In genomic region chr15:12825408-12825807, GRCm38 (mm10) we compare ENCODE assay signal across 8 mouse cellular contexts. TPM values are rescaled to one million over a fixed set of nuclear protein-coding genes. Genes with fewer than 3 reads are reported as not detected.
DNase-seq lines count a peak whose midpoint lies in the region; ATAC-seq and TF ChIP-seq lines count a peak whose summit lies in the region.

No protein-coding gene starts in this region.

- peaks cover 27% of the 10 kb centered on the region for H3K4me1 ChIP-seq in embryonic facial prominence, embryonic 13.5 days
- peaks cover 18% of the 10 kb centered on the region for H3K4me1 ChIP-seq in hindbrain, embryonic 16.5 days (ENCODE audit: control insufficient read depth, insufficient read depth, low read depth, low read length)
- H3K4me1 ChIP-seq in midbrain, postnatal 0 days (ENCODE audit: insufficient read depth, low read length), result peaks cover 11% of the 10 kb centered on the region

- H3K4me3 ChIP-seq in layer of hippocampus, adult 2 months, result peak overlapping the region; percentile 83
- peak overlapping the region; percentile 72 for H3K4me3 ChIP-seq in embryonic facial prominence, embryonic 13.5 days
- H3K4me3 ChIP-seq in hindbrain, embryonic 16.5 days (ENCODE audit: low read length), result peak overlapping the region; percentile 98
- peak overlapping the region; percentile 91 for H3K4me3 ChIP-seq in midbrain, postnatal 0 days (ENCODE audit: low read depth, low read length)

- no peak for TF ChIP-seq CTCF in layer of hippocampus, adult 2 months (conservative IDR thresholded peaks at IDR 0.05)
- TF ChIP-seq CTCF in midbrain, postnatal 0 days (IDR thresholded peaks at IDR 0.05), result no peak

- peaks cover 53% of the 10 kb centered on the region for H3K36me3 ChIP-seq in embryonic facial prominence, embryonic 13.5 days
- peaks cover 20% of the 10 kb centered on the region for H3K36me3 ChIP-seq in hindbrain, embryonic 16.5 days (ENCODE audit: control insufficient read depth, insufficient read depth, low read length)
- peaks cover 18% of the 10 kb centered on the region for H3K36me3 ChIP-seq in midbrain, postnatal 0 days (ENCODE audit: insufficient read depth, low read length)

- 62% methylated on average over 12 of the region's 12 CpGs for WGBS in embryonic facial prominence, embryonic 13.5 days
- WGBS in hindbrain, embryonic 16.5 days, result 56% methylated on average over 12 of the region's 12 CpGs
- 54% methylated on average over 12 of the region's 12 CpGs for WGBS in midbrain, postnatal 0 days

- no peak for DNase-seq in layer of hippocampus, adult 2 months (ENCODE audit: low spot score in 2 of 2)
- DNase-seq in layer of hippocampus, adult 18-20 months (ENCODE audit: low spot score in 2 of 2), result no peak
- no peak for DNase-seq in midbrain, postnatal 0 days (ENCODE audit: low spot score)
- DNase-seq in urinary bladder, postnatal 25 days (ENCODE audit: low spot score), result no peak
- DNase-seq in natural killer cell, adult 2 months (ENCODE audit: low spot score in 2 of 2), result no peak
- DNase-seq in thymus, postnatal 36 days, result no peak

- no peak for ATAC-seq in embryonic facial prominence, embryonic 13.5 days (ENCODE audit: insufficient number of reproducible peaks, insufficient read depth, low FRiP score, low TSS enrichment, low read depth)
- no peak for ATAC-seq in hindbrain, embryonic 16.5 days
- no peak for ATAC-seq in midbrain, postnatal 0 days (ENCODE audit: low FRiP score)

- peak overlapping the region; percentile 74 for H3K4me2 ChIP-seq in embryonic facial prominence, embryonic 13.5 days
- H3K4me2 ChIP-seq in hindbrain, embryonic 16.5 days (ENCODE audit: low read length), result peak overlapping the region; percentile 77
- peak overlapping the region; percentile 66 for H3K4me2 ChIP-seq in midbrain, postnatal 0 days (ENCODE audit: low read depth, low read length, poor library complexity, severe bottlenecking)

- H3K27ac ChIP-seq in layer of hippocampus, adult 2 months, result no peak overlapping the region; the same call in 1 of the 2 replicates
- no peak overlapping the region for H3K27ac ChIP-seq in embryonic facial prominence, embryonic 13.5 days
- H3K27ac ChIP-seq in hindbrain, embryonic 16.5 days (ENCODE audit: low read depth, low read length), result no peak overlapping the region
- H3K27ac ChIP-seq in midbrain, postnatal 0 days (ENCODE audit: low read depth, low read length), result no peak overlapping the region

- H3K9ac ChIP-seq in embryonic facial prominence, embryonic 13.5 days, result peak overlapping the region; percentile 87
- H3K9ac ChIP-seq in hindbrain, embryonic 16.5 days (ENCODE audit: low read depth, low read length), result peak overlapping the region; percentile 92
- H3K9ac ChIP-seq in midbrain, postnatal 0 days (replicated peaks; ENCODE audit: low read length, poor library complexity, severe bottlenecking), result peak overlapping the region; percentile 91

- no peaks in the 10 kb centered on the region for H3K27me3 ChIP-seq in embryonic facial prominence, embryonic 13.5 days
- H3K27me3 ChIP-seq in hindbrain, embryonic 16.5 days (replicated peaks; ENCODE audit: control insufficient read depth, insufficient read depth, low read length), result no peaks in the 10 kb centered on the region
- no peaks in the 10 kb centered on the region for H3K27me3 ChIP-seq in midbrain, postnatal 0 days (ENCODE audit: insufficient read depth, low read length)

- H3K9me3 ChIP-seq in embryonic facial prominence, embryonic 13.5 days, result no peaks in the 10 kb centered on the region
- H3K9me3 ChIP-seq in hindbrain, embryonic 16.5 days (ENCODE audit: control insufficient read depth, low read length), result no peaks in the 10 kb centered on the region
- H3K9me3 ChIP-seq in midbrain, postnatal 0 days (ENCODE audit: low read length), result no peaks in the 10 kb centered on the region

RNA-seq across cellular contexts. Expression of gene Drosha, which starts 0.8 kb away (rescaled TPM):
- 10 to 100 TPM; 88.5 to 89.2 TPM for total RNA-seq in layer of hippocampus, adult 2 months (2021)
- total RNA-seq in layer of hippocampus, adult 18-20 months (2021), result 10 to 100 TPM; 86.1 to 91.5 TPM
- polyA plus RNA-seq in embryonic facial prominence, embryonic 13.5 days (2015; fragmentation: Nextera tagmentation; extraction: Ambion mirVana), result 46.5 and 54.2 TPM in 2 replicates
- 42.7 and 56.4 TPM in 2 replicates for polyA plus RNA-seq in hindbrain, embryonic 16.5 days (2015; fragmentation: Nextera tagmentation; extraction: Ambion mirVana)
- total RNA-seq in midbrain, postnatal 0 days (2014; rRNA removed), result 41.5 and 45.4 TPM in 2 replicates
- polyA plus RNA-seq in midbrain, postnatal 0 days (2015; fragmentation: Nextera tagmentation; extraction: Ambion mirVana), result 41.2 and 44.8 TPM in 2 replicates

RNA-seq across cellular contexts. Expression of gene 6030458C11Rik, which starts 1.0 kb away (rescaled TPM):
- 10 to 100 TPM; 30.3 to 31.1 TPM for total RNA-seq in layer of hippocampus, adult 2 months (2021)
- 10 to 100 TPM; 26.0 to 27.8 TPM for total RNA-seq in layer of hippocampus, adult 18-20 months (2021)
- polyA plus RNA-seq in embryonic facial prominence, embryonic 13.5 days (2015; fragmentation: Nextera tagmentation; extraction: Ambion mirVana), result 53.2 and 55.4 TPM in 2 replicates
- polyA plus RNA-seq in hindbrain, embryonic 16.5 days (2015; fragmentation: Nextera tagmentation; extraction: Ambion mirVana), result 28.8 and 33.7 TPM in 2 replicates
- 21.3 and 21.9 TPM in 2 replicates for total RNA-seq in midbrain, postnatal 0 days (2014; rRNA removed)
- 21.8 and 22.1 TPM in 2 replicates for polyA plus RNA-seq in midbrain, postnatal 0 days (2015; fragmentation: Nextera tagmentation; extraction: Ambion mirVana)
